Mouse (Mus musculus) MN1 (cell line): ENCODE results near the gene Pcolce.
"Not testable (repeated sequence)": the region's sequence is repeated elsewhere in the genome, so short reads cannot be mapped to it uniquely, and the experiment has no call there.

ENCODE experiments used
- DNase-seq: peaks from one replicate; pipeline ENCODE4 v3.0.0-alpha.2; 2016; ENCODE audit warnings: low spot score

Gene Pcolce

DNA sequence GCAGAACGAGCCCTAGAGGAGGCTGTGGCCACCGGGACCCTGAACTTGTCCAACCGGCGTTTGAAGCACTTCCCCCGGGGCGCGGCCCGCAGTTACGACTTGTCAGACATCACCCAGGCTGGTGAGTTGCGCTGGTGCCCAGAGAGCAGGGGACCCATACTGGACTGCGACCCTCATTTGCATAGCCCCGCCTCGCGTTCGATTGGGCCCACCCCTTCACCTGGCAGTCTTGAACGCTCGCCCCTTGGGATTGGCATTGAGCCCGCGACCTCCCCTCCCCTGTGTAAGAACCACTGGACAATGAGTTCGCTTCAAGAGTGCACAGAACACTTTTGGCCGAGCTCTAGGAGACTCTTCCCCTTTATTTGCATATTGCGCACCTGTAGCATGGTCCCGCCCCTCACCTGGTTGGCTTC, 15.7 kb upstream of the Pcolce start:
- peak; percentile 71 for DNase-seq

DNA sequence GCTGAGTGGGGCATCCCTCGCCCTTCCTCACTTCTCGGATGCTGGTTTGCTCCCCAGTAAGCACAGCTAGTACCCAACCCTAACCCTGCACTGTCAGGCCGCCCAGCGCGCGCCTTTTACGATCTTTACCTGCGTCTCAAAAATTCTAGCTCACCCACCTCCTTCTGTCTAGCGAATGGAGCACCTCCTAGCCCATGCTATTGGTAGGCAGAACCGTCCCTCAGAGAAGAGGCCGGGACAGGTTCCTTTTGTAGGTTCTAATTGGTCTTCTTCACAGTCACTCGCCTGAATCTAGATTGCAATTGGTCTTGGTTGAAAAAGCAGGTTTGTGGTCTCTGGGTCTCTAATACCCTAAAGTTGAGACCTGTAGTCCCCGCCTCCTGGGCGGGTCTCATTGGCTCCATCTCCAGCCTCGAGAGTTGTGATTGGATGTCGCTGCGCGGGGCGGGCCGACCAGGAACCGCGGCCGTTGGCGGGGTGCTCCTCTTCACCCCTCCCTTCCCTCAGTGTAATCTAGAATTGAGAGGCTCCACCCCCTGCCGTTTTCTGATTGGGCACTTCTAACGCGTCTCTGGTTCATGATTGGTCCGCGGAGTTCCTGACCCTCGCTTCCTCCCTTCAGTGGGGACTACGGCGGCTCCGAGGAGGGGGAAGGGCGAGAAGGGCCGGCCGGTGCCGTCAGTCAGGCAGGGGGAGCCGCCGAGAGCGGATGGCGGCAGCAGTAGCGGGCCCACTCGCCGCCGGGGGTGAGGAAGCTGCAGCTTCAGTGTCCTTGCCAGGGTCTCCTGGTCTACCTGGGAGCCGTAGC, 15.1 kb upstream of the Pcolce start, which contains the start of the genes Fbxo24, Lrch4 and Gm20605:
TSS of gene Fbxo24 (minus strand) at position 505 of the 808 bp plus-strand sequence.
TSS of gene Lrch4 (plus strand) at position 624 of the 808 bp plus-strand sequence.
TSS of gene Gm20605 (plus strand) at position 678 of the 808 bp plus-strand sequence.
- peak; percentile 100 for DNase-seq

DNA sequence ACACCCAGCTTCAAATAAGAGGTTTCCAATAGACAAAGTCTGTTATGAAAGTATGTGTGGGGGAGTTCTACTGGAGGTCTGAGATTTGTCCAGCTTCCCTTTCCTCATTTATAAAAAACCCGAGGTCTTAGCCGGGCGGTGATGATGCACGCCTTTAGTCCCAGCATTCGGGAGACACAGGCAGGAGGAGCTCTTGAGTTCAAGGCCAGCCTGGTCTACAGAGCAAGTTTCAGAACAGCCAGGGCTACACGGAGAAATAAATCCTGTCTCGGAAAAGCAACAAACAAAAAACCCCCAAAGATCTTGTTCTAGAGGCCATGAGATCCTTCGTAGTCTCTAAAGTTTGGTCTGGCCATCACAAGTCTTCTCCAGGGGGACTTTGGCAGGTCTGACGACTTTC, 14.4 kb upstream of the Pcolce start:
- peak; percentile 61 for DNase-seq

DNA sequence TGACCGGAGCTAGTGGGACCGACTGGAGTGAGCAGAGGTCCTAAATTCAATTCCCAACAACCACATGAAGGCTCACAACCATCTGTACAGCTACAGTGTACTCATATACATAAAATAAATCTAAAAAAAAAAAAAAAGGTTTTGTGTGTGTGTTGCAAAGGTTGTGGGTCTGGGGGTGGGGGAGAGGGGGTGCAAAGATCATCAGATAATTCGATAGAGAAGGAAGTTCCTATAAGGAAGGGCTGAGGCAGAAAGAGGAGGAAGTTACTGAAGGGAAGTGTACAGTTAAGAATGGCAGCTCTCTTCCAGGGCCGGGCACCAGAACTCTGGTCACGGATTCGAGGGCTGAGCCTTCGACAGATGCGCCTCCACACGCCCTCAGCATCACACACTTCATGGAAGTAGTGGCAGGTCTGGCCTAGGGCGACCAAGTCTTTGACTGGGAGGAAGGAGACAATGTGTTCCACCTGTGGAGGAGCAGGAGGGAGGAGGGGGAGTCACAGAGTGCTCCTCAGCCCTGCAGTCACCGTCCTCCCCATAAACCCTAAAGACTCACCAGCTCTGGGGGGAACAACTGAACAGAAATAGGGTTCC, 10.4 kb upstream of the Pcolce start:
- no peak for DNase-seq

DNA sequence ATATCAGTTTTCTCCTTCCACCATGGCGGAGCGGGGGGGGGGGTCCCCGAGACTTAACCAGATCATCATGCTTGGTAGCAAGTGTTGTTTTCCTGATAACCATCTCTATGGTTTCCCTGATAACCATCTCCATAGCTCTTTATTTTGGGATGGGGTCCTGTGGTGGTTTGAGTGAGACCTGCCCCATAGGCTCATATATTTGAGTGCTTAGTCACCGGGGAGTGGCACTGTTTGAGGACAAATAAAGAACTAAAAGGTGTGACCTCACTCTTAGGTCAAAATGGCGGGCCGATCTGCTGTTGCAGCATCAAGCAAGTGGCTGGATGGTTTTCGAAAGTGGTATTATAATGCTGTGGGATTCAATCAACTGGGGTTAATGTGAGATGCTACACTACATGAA, 1.8 kb upstream of the Pcolce start:
- no peak for DNase-seq

DNA sequence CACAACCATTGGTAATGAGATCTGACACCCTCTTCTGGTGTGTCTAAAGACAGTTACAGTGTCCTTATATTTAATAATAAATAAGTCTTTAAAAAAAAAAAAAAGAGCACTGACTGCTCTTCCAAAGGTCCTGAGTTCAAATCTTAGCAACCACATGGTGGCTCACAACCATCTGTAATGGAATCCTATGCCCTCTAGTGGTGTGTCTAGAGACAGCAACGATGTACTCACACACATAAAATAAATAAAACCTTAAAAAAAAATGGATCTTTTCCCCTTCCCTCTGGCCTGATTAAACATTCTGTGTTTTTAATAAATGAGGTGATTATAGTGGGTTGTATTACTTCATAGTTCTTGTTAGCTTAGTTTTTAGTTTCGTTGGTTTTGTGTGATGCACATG, 1.3 kb upstream of the Pcolce start:
- not testable (repeated sequence) for DNase-seq

DNA sequence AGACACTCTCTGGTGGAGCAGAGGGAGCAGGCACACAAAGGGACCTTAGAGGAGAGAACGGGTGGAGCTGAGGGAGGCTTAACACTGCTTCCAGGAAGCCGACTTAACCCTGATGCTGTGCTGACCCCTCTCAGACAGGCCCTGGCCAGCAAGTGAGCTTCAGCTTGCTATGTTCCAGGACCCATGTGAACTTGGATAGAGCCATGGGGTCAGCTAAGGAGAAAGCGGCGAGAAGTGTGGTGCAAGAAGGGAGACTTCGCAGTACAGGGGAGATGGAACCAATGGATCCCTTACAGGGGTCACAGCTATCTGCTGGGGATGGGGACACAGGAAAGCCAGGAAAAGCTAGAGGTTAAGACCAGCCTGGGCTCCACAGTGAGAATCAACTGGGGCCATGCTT, 508 bp downstream of the Pcolce start:
- no peak for DNase-seq

DNA sequence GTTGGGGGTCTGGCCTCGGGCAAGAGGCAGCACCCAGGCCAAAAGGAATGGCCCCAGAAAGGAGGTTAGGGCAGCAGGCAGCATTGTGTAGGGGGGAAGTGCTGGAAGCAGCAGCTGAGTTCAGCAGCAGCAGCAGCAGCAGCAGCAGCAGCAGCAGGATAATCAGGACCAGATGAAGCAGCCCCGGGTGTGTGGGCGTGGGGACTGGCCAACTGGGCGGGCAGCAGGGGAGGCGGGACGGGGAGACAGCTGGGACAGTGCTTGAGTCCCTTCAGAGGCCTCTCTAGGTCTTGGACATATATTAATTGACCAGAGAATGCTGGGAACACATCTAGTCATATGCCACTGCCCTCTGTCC, 2.4 kb downstream of the Pcolce start:
- DNase-seq, result peak; percentile 83

DNA sequence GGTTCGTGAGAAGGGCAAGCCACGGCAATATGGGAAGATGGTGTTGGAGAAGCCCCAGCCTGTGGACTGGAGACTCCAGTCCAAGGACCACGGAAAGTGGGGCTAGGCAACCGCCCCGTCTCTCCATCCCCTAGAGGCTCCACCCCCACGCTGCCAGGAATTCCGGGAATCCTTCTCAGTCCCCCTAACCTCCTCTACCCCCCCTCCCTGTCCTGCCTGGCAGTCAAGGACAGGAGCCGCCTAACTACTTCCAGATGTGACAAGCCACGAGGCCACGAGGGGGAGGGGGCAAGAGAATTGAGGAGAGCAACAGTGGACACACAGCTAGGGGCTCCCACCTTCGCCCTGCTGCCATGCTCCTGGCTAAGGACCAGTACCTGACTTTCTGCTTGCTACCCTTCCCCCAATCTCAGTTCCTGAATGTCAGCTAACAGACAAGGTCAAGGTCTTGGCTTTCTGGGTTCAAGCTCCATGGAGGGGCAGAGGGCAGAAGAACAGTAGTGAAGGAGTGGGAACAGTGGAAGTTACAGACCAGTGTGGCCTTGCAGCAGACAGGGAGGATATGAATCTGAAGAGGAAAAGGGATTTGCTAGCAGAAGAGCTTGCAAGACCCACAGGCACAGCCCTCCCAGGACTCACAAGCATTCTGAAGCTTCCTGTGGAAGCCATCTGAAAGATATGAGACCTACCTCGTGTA, 2.9 kb downstream of the Pcolce start:
- DNase-seq, result peak; percentile 66

DNA sequence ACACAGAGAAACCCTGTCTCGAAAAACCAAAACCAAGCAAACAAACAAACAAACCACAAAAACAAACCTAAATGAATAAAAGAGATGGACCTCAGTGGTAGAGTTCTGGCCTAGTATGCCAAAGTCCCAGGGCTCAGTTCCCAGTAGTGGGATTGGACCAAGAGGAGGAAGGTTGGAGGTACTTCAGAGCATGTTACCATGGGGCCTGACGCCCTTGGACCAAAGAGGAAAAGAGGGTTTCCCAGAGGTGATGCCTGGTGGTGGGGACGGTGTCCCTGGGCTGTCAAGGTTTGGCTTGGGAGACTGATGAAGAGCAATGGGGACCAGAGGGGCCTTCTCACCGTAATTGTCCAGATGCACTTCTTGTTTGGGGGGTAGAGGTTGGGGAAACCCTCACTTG, 3.5 kb downstream of the Pcolce start:
- DNase-seq, result no peak

DNA sequence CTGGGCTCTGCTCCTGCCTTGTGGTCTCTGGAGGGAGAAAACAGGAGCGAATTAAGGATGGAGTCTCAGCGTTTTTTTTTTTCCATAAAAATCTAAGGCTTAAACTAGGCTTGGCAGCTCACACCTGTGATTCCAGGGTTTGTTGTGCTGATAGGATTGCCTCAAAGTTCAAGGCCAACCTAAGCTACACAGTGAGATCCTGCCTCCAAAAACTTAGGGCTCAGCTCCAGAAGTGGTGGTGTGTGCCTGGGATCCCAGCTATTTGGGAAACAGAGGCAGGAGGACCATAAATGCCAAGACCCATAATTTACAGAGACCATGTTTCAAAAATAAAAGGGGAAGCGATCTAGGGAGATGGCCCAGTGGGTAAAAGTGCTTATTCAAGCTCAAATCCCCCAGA, 4.3 kb downstream of the Pcolce start:
- DNase-seq, result no peak

DNA sequence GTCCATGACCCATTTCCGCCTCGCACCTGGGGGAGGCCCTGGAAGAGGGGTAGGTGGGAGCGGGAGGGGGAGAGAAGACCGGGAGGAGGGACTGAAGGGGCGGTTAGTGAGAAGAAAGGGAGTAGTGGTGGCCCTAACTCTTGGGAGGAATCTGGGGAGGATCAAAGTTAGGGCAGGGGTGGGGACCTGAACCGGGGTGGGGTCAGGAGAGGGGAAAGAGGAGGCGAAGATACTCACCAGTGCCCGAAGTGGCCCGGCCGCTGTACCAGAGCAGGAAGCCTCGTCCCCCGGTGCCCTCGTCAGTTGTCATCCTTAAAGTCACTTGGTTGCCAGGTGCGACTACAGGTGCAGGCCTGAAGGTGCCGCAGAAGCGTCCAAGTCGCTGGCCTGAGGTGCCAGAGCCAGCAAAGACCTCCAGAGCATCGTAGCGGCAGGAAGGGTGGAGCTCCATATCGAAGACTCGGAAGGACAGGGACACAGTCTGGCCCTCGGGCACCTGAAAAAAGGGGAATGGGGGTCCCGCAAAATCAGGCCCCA, 4.9 kb downstream of the Pcolce start:
- DNase-seq, result no peak

DNA sequence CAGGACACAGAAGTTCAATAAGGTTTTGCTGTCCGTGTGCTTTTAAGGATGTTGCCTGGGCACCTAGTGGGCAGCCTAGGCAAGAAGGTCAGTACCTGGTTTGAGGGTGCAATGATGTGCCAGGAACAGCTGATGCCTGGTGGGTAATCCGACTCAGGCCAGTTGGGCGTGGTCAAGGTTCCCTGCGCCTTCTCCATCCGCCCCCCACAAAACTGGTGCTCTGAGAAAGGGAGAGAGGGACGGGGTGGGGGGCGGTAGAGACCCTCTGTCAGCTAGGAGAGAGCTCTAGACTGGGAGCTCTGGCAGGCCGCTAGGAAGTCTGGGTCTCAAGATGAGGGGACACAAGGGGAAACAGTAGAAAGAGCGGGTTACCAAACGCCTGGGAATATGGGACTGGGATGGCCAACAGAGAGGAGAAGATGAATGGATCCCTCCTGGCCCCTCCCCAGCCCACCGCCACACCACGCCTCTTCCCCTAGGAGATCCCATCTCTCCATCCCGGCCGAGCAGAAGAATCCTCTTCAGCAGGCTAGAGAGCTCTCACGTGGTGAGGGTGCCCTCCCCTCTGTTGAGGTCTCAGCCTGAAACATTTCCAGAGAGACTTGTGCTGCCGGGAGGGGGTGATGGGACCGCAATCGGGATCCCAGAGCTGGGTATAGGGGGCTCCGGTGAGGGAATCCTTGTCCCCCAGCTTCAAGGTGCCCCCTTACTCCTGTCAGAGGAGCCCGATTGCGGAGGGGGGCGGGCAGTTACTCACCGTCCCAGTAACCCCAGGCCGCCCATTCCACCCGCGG, 5.5 kb downstream of the Pcolce start:
- DNase-seq, result no peak

DNA sequence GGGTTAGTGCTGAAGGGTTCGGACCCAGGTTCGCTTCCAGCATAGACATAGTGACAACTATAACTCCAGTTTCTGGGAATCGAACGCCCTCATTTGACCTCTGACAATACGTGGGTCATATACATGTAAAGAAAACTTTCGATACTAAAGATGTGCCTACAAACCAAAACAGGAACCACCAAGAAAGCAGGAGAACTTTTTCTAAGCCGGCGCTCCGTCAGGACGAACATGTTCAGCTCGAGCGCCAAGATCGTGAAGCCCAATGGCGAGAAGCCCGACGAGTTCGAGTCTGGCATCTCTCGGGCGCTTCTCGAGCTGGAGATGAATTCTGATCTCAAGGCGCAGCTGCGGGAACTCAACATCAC, 12.2 kb downstream of the Pcolce start:
- DNase-seq, result no peak

DNA sequence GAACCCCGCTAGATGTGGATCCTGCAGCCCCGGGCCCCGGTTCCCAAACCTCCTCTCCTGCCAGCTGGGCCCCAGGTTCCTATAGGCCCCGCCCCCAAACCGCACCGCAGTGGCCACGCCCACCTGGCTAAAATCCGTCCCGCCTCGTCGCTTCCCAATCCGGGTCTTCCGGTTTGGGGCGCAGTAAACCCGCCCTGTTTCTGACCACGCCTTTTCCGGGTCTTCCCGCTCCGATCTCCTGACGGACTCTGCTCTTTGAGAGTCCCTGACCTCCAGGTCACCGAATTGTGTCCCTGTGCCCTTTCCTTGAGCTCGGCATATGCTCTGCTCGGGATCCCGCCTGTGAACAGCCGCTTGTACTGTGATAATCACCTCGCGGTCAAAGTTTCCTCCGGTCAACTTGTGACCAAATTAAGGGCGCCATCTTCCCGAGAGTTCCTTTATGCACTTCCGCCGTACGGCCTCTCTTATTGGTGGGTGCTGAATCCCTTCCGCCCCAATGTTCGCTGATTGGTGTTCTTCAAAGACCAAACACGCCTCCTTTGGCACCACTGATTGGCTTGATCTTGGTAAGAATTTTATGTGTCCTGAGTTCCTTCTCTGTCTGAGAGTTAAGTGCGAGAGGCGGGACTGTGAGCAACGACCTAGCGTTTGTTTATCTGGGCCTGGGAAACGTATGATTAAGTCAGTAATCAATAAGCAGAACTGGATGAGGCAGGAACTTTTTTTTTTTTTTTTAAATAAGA, 12.8 kb downstream of the Pcolce start, which contains the start of gene Mospd3:
TSS of gene Mospd3 (minus strand) at position 440 of the 746 bp plus-strand sequence.
- DNase-seq, result peak; percentile 99

DNA sequence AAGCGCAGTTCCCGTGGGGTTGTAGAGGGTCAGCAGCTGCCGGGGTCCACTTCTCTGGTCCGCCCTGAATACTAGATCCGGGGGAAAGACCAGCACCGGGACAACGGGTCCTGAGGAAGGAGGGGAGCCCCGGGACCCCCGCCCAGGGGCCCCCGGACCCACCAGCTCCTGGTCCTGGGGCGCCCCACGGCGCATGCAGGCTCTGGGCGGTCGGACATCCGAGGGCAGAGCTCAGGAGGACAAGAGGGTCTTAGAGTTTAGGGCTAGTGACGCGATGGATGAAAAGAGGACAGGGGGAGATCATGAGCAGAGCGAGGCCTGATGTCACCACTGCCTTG, 13.3 kb downstream of the Pcolce start:
- no peak for DNase-seq

DNA sequence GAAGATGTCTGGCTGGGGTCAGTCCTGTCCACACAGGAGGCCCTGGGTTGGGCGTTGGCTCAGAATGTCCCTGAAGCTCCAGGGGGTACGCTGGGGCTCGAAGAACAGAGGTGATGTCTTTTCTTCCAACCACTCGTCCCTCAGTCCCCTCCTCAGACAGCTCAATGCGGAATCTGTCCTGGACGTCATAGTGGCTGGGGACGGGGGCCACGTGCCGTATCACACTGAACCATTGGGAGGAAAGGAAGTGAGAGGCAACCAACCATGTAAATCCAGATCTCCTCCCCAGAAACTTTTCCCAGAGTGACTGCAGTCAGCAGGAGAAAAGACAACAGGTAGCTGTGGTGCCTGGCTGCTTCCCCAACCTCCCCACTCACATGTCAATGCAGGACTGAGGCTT, 14.0 kb downstream of the Pcolce start:
- no peak for DNase-seq

DNA sequence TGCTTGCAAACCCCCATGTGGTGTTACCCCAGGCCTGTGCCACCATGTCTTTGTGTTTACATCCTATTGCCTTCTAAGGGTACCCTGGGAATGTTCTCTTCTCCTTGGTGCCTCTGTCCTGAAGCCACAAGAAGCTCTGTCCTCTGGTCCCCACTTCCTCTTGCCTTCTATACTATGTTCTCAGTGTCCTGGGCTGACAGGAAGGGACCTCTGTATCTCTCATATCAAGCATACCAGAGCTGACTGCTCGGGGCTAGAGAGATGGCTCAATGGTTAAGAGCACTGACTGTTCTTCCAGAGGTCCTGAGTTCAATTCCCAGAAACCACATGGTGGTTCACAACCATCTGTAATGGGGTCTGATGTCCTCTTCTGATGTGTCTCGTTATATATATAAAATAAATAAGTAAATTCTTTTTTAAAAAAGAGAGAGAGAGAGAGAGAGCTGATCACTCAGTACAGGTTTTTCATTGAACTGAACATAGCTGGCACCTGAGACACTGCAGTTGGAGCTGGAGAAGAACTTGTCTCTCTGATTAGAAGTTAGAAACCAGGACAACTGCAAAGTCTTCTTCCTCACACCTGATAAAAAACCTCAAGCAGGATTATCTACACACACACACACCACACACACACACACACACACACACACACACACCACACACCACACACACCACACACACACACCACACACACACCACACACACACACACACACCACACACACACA, 15.3 kb downstream of the Pcolce start:
- DNase-seq, result no peak

DNA sequence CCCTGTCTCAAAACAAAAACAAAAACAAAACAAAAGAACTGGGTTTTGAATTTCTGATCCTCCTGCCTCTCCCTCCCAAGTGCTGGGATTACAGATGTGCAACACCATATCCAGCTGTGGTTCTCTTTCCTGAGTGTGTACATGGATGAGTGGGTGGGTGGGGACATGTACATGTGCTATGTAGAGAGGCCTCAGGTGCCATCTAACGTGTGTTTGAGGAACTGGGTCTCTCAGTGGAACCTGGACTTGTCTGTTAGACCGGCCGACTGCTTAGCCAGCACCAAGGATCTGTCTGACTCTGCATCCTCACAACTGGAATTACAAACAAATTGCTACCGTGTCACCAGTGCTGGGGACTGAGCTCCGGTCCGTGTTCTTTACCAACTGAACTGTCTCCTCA, 16.0 kb downstream of the Pcolce start:
- DNase-seq, result no peak

DNA sequence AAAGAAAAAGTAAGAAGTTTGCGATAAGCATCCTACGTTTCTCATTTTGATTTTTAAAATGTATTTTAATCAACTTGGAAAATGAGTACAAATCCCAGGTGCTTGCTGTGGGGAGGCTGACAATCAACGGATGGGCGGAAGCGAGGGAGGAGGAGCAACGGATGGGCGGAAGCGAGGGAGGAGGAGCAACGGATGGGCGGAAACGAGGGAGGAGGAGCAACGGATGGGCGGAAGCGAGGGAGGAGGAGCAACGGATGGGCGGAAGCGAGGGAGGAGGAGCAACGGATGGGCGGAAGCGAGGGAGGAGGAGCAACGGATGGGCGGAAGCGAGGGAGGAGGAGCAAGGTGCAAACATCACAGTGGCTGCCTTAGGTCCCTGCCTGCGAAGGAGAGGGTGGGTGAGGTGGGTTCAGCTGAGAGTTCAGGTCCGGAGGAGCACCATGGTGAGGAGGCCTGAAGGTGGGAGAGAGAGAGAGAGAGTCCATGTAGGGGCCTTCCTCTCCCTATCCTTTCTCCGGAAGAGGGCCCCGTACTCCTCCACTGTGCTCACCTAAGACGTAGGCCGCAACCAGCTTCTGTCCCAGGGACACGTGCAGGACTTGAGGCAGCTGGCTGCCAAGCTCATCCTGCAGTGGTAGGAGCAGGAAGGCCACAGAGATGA, 16.9 kb downstream of the Pcolce start:
- DNase-seq, result no peak
